Mouse (Mus musculus) cerebellum, adult 18-20 months (tissue): Measurements from ENCODE around the gene Slc25a36.
A peak's percentile ranks its signal among the peaks of the same experiment; 100 is the strongest.

ENCODE experiments used
- DNase-seq, 2 experiments: peaks; one replicate each; pipeline ENCODE4 v3.0.0; 2021

Gene Slc25a36

GRCm38 (mm10) chr9:97111506-97111905 is 549 bp upstream of the Slc25a36 start:
- DNase-seq = peak in 1 of 2 experiments; percentile 22

- DNase-seq = no peak
Measured at GRCm38 (mm10) chr9:97106481-97107160, 4.3 kb downstream of the Slc25a36 start.

- no peak for DNase-seq
Measured at GRCm38 (mm10) chr9:97105400-97105985, 5.5 kb downstream of the Slc25a36 start.

GRCm38 (mm10) chr9:97103376-97104061 is 7.4 kb downstream of the Slc25a36 start:
- no peak for DNase-seq

GRCm38 (mm10) chr9:97098985-97099384 is 12.0 kb downstream of the Slc25a36 start:
- DNase-seq = no peak

- no peak for DNase-seq
Measured at GRCm38 (mm10) chr9:97096180-97096579, 14.8 kb downstream of the Slc25a36 start.

- DNase-seq = no peak
Measured at GRCm38 (mm10) chr9:97087850-97088249, 23.1 kb downstream of the Slc25a36 start.

GRCm38 (mm10) chr9:97084628-97085027 is 26.3 kb downstream of the Slc25a36 start:
- DNase-seq = no peak

GRCm38 (mm10) chr9:97081106-97081862 is 29.7 kb downstream of the Slc25a36 start:
- no peak for DNase-seq

GRCm38 (mm10) chr9:97069911-97070310 is 41.0 kb downstream of the Slc25a36 start:
- DNase-seq = no peak

GRCm38 (mm10) chr9:97069466-97069865 is 41.5 kb downstream of the Slc25a36 start:
- no peak for DNase-seq

- DNase-seq = peak; percentile 83 to 84
Measured at GRCm38 (mm10) chr9:97068201-97069095, 42.5 kb downstream of the Slc25a36 start.

- no peak for DNase-seq
Measured at GRCm38 (mm10) chr9:97067761-97068160, 43.2 kb downstream of the Slc25a36 start.

GRCm38 (mm10) chr9:97065885-97066284 is 45.1 kb downstream of the Slc25a36 start:
- DNase-seq = no peak

GRCm38 (mm10) chr9:97065216-97065615 is 45.7 kb downstream of the Slc25a36 start:
- no peak for DNase-seq

GRCm38 (mm10) chr9:97064161-97064560 is 46.8 kb downstream of the Slc25a36 start:
- no peak for DNase-seq

GRCm38 (mm10) chr9:97061696-97062095 is 49.3 kb downstream of the Slc25a36 start:
- DNase-seq = no peak

- no peak for DNase-seq
Measured at GRCm38 (mm10) chr9:97056541-97057338, 54.2 kb downstream of the Slc25a36 start.

- no peak for DNase-seq
Measured at GRCm38 (mm10) chr9:97055906-97056305, 55.1 kb downstream of the Slc25a36 start.

GRCm38 (mm10) chr9:97051176-97051575 is 59.8 kb downstream of the Slc25a36 start:
- no peak for DNase-seq

- no peak for DNase-seq
Measured at GRCm38 (mm10) chr9:97046240-97046639, 64.7 kb downstream of the Slc25a36 start.
